In genomic region chr1:193764103-193764502, GRCm38 (mm10) we compare ENCODE assay signal across 33 mouse cellular contexts.
"Had no signal": no experiment of that assay in that cellular context is flagged by ENCODE, and none has a peak within 500 bp of the region (broad histone marks: within the 10 kb centered on the region; RNA-seq: fewer than 3 reads in every experiment).

No protein-coding gene starts in this region.

- H3K9ac ChIP-seq: limb, embryonic 12.5 days; limb, embryonic 13.5 days; limb, embryonic 15.5 days; liver, embryonic 12.5 days; liver, embryonic 13.5 days; liver, embryonic 14.5 days; liver, embryonic 15.5 days; liver, postnatal 0 days; lung, embryonic 14.5 days; lung, embryonic 15.5 days; midbrain, embryonic 12.5 days; midbrain, embryonic 13.5 days; midbrain, embryonic 15.5 days; neural tube, embryonic 12.5 days; neural tube, embryonic 13.5 days had no signal

- H3K4me2 ChIP-seq: limb, embryonic 12.5 days; limb, embryonic 13.5 days; limb, embryonic 15.5 days; liver, embryonic 11.5 days; liver, embryonic 12.5 days; liver, embryonic 13.5 days; liver, embryonic 15.5 days; lung, embryonic 14.5 days; lung, embryonic 15.5 days; midbrain, embryonic 11.5 days; midbrain, embryonic 12.5 days; midbrain, embryonic 13.5 days; midbrain, embryonic 15.5 days; neural tube, embryonic 12.5 days; neural tube, embryonic 13.5 days had no signal

- H3K9me3 ChIP-seq: limb, embryonic 10.5 days; limb, embryonic 12.5 days; limb, embryonic 15.5 days; liver, embryonic 12.5 days; liver, embryonic 13.5 days; liver, embryonic 15.5 days; lung, embryonic 15.5 days; megakaryocyte, embryonic 14.5 days; midbrain, embryonic 10.5 days; midbrain, embryonic 12.5 days; midbrain, embryonic 15.5 days; neural tube, embryonic 12.5 days; neural tube, embryonic 13.5 days had no signal

- ATAC-seq: liver, embryonic 12.5 days; liver, postnatal 0 days; lung, postnatal 0 days; midbrain, embryonic 13.5 days; midbrain, embryonic 15.5 days; midbrain, embryonic 16.5 days had no signal

- H3K4me3 ChIP-seq: limb, embryonic 10.5 days; limb, embryonic 12.5 days; limb, embryonic 13.5 days; limb, embryonic 15.5 days; liver, embryonic 12.5 days; liver, embryonic 13.5 days; liver, embryonic 15.5 days; lung, embryonic 15.5 days; megakaryocyte, embryonic 14.5 days; midbrain, embryonic 10.5 days; midbrain, embryonic 12.5 days; midbrain, embryonic 13.5 days; midbrain, embryonic 15.5 days; myocyte; neural tube, embryonic 12.5 days; neural tube, embryonic 13.5 days had no signal

- H3K27me3 ChIP-seq: limb, embryonic 13.5 days; limb, embryonic 15.5 days; liver, embryonic 12.5 days; liver, embryonic 13.5 days; liver, embryonic 15.5 days; lung, embryonic 15.5 days; megakaryocyte, embryonic 14.5 days; midbrain, embryonic 12.5 days; midbrain, embryonic 13.5 days; midbrain, embryonic 15.5 days; neural tube, embryonic 12.5 days; neural tube, embryonic 13.5 days had no signal

- DNase-seq: left cerebral cortex, postnatal 4 days; liver; liver, embryonic 13.5 days; liver, postnatal 0 days; lung, adult 18-20 months; lung, adult 2 months; lung, embryonic 14.5 days; lung, postnatal 10 days; lung, postnatal 14 days; lung, postnatal 36 days; lung, postnatal 4 days; midbrain, embryonic 14.5 days had no signal

- H3K4me1 ChIP-seq: limb, embryonic 15.5 days; liver, embryonic 12.5 days; liver, embryonic 13.5 days; liver, embryonic 15.5 days; lung, embryonic 15.5 days; megakaryocyte, embryonic 14.5 days; midbrain, embryonic 10.5 days; midbrain, embryonic 12.5 days; midbrain, embryonic 13.5 days; midbrain, embryonic 15.5 days; neural tube, embryonic 12.5 days; neural tube, embryonic 13.5 days had no signal

- H3K36me3 ChIP-seq: limb, embryonic 10.5 days; limb, embryonic 12.5 days; limb, embryonic 13.5 days; limb, embryonic 15.5 days; liver, embryonic 12.5 days; liver, embryonic 13.5 days; liver, embryonic 15.5 days; lung, embryonic 15.5 days; midbrain, embryonic 10.5 days; midbrain, embryonic 12.5 days; midbrain, embryonic 13.5 days; midbrain, embryonic 15.5 days; neural tube, embryonic 12.5 days; neural tube, embryonic 13.5 days had no signal

- H3K27ac ChIP-seq: limb, embryonic 10.5 days; limb, embryonic 12.5 days; limb, embryonic 13.5 days; limb, embryonic 15.5 days; liver, embryonic 12.5 days; liver, embryonic 13.5 days; liver, embryonic 14.5 days; liver, embryonic 15.5 days; lung, embryonic 15.5 days; macrophage; midbrain, embryonic 10.5 days; midbrain, embryonic 12.5 days; midbrain, embryonic 13.5 days; midbrain, embryonic 15.5 days; neural tube, embryonic 12.5 days; neural tube, embryonic 13.5 days had no signal
